Mouse (Mus musculus) regulatory T cell (primary cell): ENCODE data around the gene Olfr1173.

Experiments
- in situ Hi-C: fragments of 300-600 bp; cut with MboI, MseI; formaldehyde crosslinking; loops from one replicate; pipeline ENCODE4 v1.15.1; 2025; ENCODE audit warnings: high pct_unique_total_duplicates

The Olfr1173 gene

GRCm38 (mm10) chr2:88279775-88280174, at the start of gene Olfr1173:
Olfr1173 (minus strand) TSS chr2:88279875.
- in situ Hi-C loops, result no loop called here

GRCm38 (mm10) chr2:88327115-88327514, 47.4 kb upstream of the Olfr1173 start, which contains the start of gene Olfr1175-ps:
Olfr1175-ps (minus strand) TSS chr2:88327215.
- in situ Hi-C loops, result no loop called here

- in situ Hi-C loops, result no loop called here
Measured at GRCm38 (mm10) chr2:88315035-88315434, 35.4 kb upstream of the Olfr1173 start, which contains the start of gene Olfr1174-ps. Olfr1174-ps (minus strand) TSS chr2:88315135.

GRCm38 (mm10) chr2:88228234-88228633, 51.4 kb downstream of the Olfr1173 start, which contains the start of gene Olfr1170:
Olfr1170 (minus strand) TSS chr2:88228334.
- in situ Hi-C loops, result no loop called here
